Mouse (Mus musculus) embryonic facial prominence, embryonic 14.5 days (tissue): Measurements from ENCODE around the gene Pde1a. TPM values are rescaled to one million over a fixed set of nuclear protein-coding genes. Genes with fewer than 3 reads are reported as not detected.
A peak's percentile ranks its signal among the peaks of the same experiment; 100 is the strongest.

Experiments
- ATAC-seq: fragments of 200-750 bp; cut with Nextera tagmentation; 2 replicates; pipeline ENCODE4 v1.8.0; 2017; ENCODE audit warnings: low read depth, moderate number of reproducible peaks, moderate TSS enrichment
- DNase-seq: peaks from one replicate; pipeline ENCODE4 v3.0.0-alpha.2; 2015; ENCODE audit warnings: low spot score
- H3K27ac ChIP-seq: fragments of 300-500 bp; sonication (generic); replicated peaks from 2 replicates; pipeline ENCODE4 v1.5.1; 2014; ENCODE audit warnings: low read depth, mild to moderate bottlenecking, low read length, moderate library complexity
- H3K27me3 ChIP-seq: fragments of 300-500 bp; sonication (generic); replicated peaks from 2 replicates; pipeline ENCODE4 v1.6.1; 2014; ENCODE audit warnings: low read length; ENCODE audit not compliant: control insufficient read depth, insufficient read depth
- H3K36me3 ChIP-seq: fragments of 300-500 bp; sonication (generic); 2 replicates; pipeline ENCODE4 v1.6.1; 2014; ENCODE audit warnings: low read length, mixed read lengths; ENCODE audit not compliant: control insufficient read depth, insufficient read depth
- H3K4me1 ChIP-seq: fragments of 300-500 bp; sonication (generic); 2 replicates; pipeline ENCODE4 v1.6.1; 2014; ENCODE audit warnings: antibody characterized with exemption, low read length; ENCODE audit not compliant: control insufficient read depth, insufficient read depth
- H3K4me2 ChIP-seq: fragments of 300-500 bp; sonication (generic); 2 replicates; pipeline ENCODE4 v1.6.1; 2014; ENCODE audit warnings: low read depth, mild to moderate bottlenecking, low read length, moderate library complexity, mixed read lengths
- H3K4me3 ChIP-seq: fragments of 300-500 bp; sonication (generic); 2 replicates; pipeline ENCODE4 v1.5.1; 2014; ENCODE audit warnings: low read depth, mild to moderate bottlenecking, low read length
- H3K9ac ChIP-seq: fragments of 300-500 bp; sonication (generic); 2 replicates; pipeline ENCODE4 v1.6.1; 2014; ENCODE audit warnings: low read depth, mild to moderate bottlenecking, low read length, moderate library complexity, mixed read lengths
- H3K9me3 ChIP-seq: fragments of 300-500 bp; sonication (generic); 2 replicates; pipeline ENCODE4 v1.6.1; 2016; ENCODE audit warnings: low read length; ENCODE audit not compliant: control insufficient read depth
- WGBS: fragments of 180-500 bp; shearing (Covaris S2); extraction: QIAGEN DNeasy Blood & Tissue Kit; methylation state at CpG from one replicate; pipeline ENCODE4 v1.1.7; 2014; 5-methylcytosine and 5-hydroxymethylcytosine counted together
- polyA plus RNA-seq: library from polyadenylated mRNA; unstranded; fragments of >200 nt; fragmentation: Nextera tagmentation; extraction: Ambion mirVana; gene quantifications from 2 replicates; pipeline ENCODE4 v1.2.1, GENCODE M21; 2014

Gene Pde1a
- polyA plus RNA-seq, 1 experiment from 2014 or later = 14.3 TPM

- Histone ChIP-seq H3K4me3 (no peak overlapping the region), H3K9ac (no peak overlapping the region), H3K36me3 (no peaks in the 10 kb centered on the region), H3K27ac (no peak overlapping the region), H3K27me3 (no peaks in the 10 kb centered on the region), H3K4me2 (no peak overlapping the region), H3K4me1 (no peaks in the 10 kb centered on the region), H3K9me3 (no peaks in the 10 kb centered on the region)
- DNase-seq = no peak
- no peak for ATAC-seq
- 68% methylated on average over 2 of the region's 2 CpGs for WGBS
These were observed 227.3 kb downstream of the Pde1a start for GRCm38 (mm10) chr2:79901841-79902510.

- H3K36me3 ChIP-seq = no peaks in the 10 kb centered on the region
- no peak for DNase-seq
- no peaks in the 10 kb centered on the region for H3K9me3 ChIP-seq
- 64% methylated on average over 3 of the region's 3 CpGs for WGBS
- H3K9ac ChIP-seq = no peak overlapping the region
- no peak for ATAC-seq
- no peak overlapping the region for H3K4me3 ChIP-seq
- H3K27ac ChIP-seq = no peak overlapping the region
- no peak overlapping the region for H3K4me2 ChIP-seq
- H3K4me1 ChIP-seq = no peaks in the 10 kb centered on the region
- no peaks in the 10 kb centered on the region for H3K27me3 ChIP-seq
These were observed 230.7 kb downstream of the Pde1a start for GRCm38 (mm10) chr2:79898522-79898921.

- DNase-seq (no peak), ATAC-seq (no peak)
- Histone ChIP-seq H3K4me1 (no peaks in the 10 kb centered on the region), H3K4me3 (no peak overlapping the region), H3K27me3 (no peaks in the 10 kb centered on the region), H3K4me2 (no peak overlapping the region), H3K9ac (no peak overlapping the region), H3K36me3 (no peaks in the 10 kb centered on the region), H3K27ac (no peak overlapping the region), H3K9me3 (no peaks in the 10 kb centered on the region)
- 47% methylated on average over 1 of the region's 1 CpGs for WGBS
These were observed 236.4 kb downstream of the Pde1a start for GRCm38 (mm10) chr2:79892829-79893228.

GRCm38 (mm10) chr2:79891760-79892570 is 237.3 kb downstream of the Pde1a start:
- H3K4me2 ChIP-seq = no peak overlapping the region
- WGBS = 71% methylated on average over 5 of the region's 5 CpGs
- no peaks in the 10 kb centered on the region for H3K4me1 ChIP-seq
- H3K27me3 ChIP-seq = no peaks in the 10 kb centered on the region
- no peak overlapping the region for H3K27ac ChIP-seq
- no peak overlapping the region for H3K4me3 ChIP-seq
- H3K9ac ChIP-seq = no peak overlapping the region
- ATAC-seq (no peak), DNase-seq (peak; percentile 41)
- no peaks in the 10 kb centered on the region for H3K9me3 ChIP-seq
- no peaks in the 10 kb centered on the region for H3K36me3 ChIP-seq

- Histone ChIP-seq H3K4me2 (no peak overlapping the region), H3K9ac (no peak overlapping the region), H3K4me1 (no peaks in the 10 kb centered on the region), H3K4me3 (no peak overlapping the region), H3K27ac (no peak overlapping the region), H3K36me3 (no peaks in the 10 kb centered on the region), H3K27me3 (no peaks in the 10 kb centered on the region), H3K9me3 (no peaks in the 10 kb centered on the region)
- DNase-seq = no peak
- ATAC-seq = no peak
- 83% methylated on average over 8 of the region's 8 CpGs for WGBS
These were observed 238.5 kb downstream of the Pde1a start for GRCm38 (mm10) chr2:79890726-79891125.

- ATAC-seq (no peak), DNase-seq (no peak)
- H3K9ac ChIP-seq = no peak overlapping the region
- H3K27ac ChIP-seq = no peak overlapping the region
- H3K4me1 ChIP-seq = no peaks in the 10 kb centered on the region
- 84% methylated on average over 6 of the region's 6 CpGs for WGBS
- no peaks in the 10 kb centered on the region for H3K27me3 ChIP-seq
- H3K9me3 ChIP-seq = no peaks in the 10 kb centered on the region
- H3K4me3 ChIP-seq = no peak overlapping the region
- no peak overlapping the region for H3K4me2 ChIP-seq
- no peaks in the 10 kb centered on the region for H3K36me3 ChIP-seq
These were observed 245.5 kb downstream of the Pde1a start for GRCm38 (mm10) chr2:79883631-79884350.

- Histone ChIP-seq H3K27ac (no peak overlapping the region), H3K4me3 (no peak overlapping the region), H3K27me3 (no peaks in the 10 kb centered on the region), H3K36me3 (no peaks in the 10 kb centered on the region), H3K9me3 (no peaks in the 10 kb centered on the region), H3K4me2 (no peak overlapping the region), H3K9ac (no peak overlapping the region), H3K4me1 (no peaks in the 10 kb centered on the region)
- 93% methylated on average over 4 of the region's 4 CpGs for WGBS
- DNase-seq = no peak
- no peak for ATAC-seq
These were observed 246.0 kb downstream of the Pde1a start for GRCm38 (mm10) chr2:79883210-79883609.

- Histone ChIP-seq H3K4me2 (no peak overlapping the region), H3K9ac (no peak overlapping the region), H3K36me3 (no peaks in the 10 kb centered on the region), H3K4me3 (no peak overlapping the region), H3K27me3 (no peaks in the 10 kb centered on the region), H3K27ac (no peak overlapping the region), H3K9me3 (no peaks in the 10 kb centered on the region), H3K4me1 (no peaks in the 10 kb centered on the region)
- ATAC-seq = peak; percentile 53
- DNase-seq = peak; percentile 64
- 44% methylated on average over 9 of the region's 9 CpGs for WGBS
These were observed 263.8 kb downstream of the Pde1a start for GRCm38 (mm10) chr2:79865275-79865999.
